In genomic region chr11:113577221-113577620, GRCm38 (mm10) we compare ENCODE assay signal across 23 mouse cellular contexts. TPM values are rescaled to one million over a fixed set of nuclear protein-coding genes. Genes with fewer than 3 reads are reported as not detected.
DNase-seq lines count a peak whose midpoint lies in the region; TF ChIP-seq lines count a peak whose summit lies in the region.
"Had no signal": no experiment of that assay in that cellular context is flagged by ENCODE, and none has a peak within 500 bp of the region (broad histone marks: within the 10 kb centered on the region; RNA-seq: fewer than 3 reads in every experiment).

No protein-coding gene starts in this region.

- peaks cover 16% of the 10 kb centered on the region for H3K4me1 ChIP-seq in E14TG2a.4 (replicated peaks; ENCODE audit: low read depth, low read length)

- H3K4me3 ChIP-seq in E14TG2a.4 (replicated peaks; ENCODE audit: low read length), result peak overlapping the region; percentile 48
- H3K4me3 ChIP-seq: embryonic facial prominence, embryonic 10.5 days; embryonic facial prominence, embryonic 12.5 days; forebrain, embryonic 13.5 days had no signal

- H3K27me3 ChIP-seq in E14TG2a.4 (ENCODE audit: insufficient read depth, low read length), result no peaks in the 10 kb centered on the region
- H3K27me3 ChIP-seq: CH12.LX; embryonic facial prominence, embryonic 12.5 days; forebrain, embryonic 13.5 days; Patski had no signal

- H3K36me3 ChIP-seq in E14TG2a.4 (ENCODE audit: insufficient read depth, low read length), result no peaks in the 10 kb centered on the region
- H3K36me3 ChIP-seq: embryonic facial prominence, embryonic 10.5 days; embryonic facial prominence, embryonic 12.5 days; G1E had no signal

- DNase-seq in ES-CJ7 (ENCODE audit: low read depth, low spot score) (peak; percentile 80), R1 (ENCODE audit: low read depth, low spot score) (peak; percentile 88), ZHBTc4 (ENCODE audit: low read depth, low spot score) (peak; percentile 89)
- no peak for DNase-seq in lung, postnatal 10 days
- DNase-seq in right cerebral cortex, postnatal 36 days (ENCODE audit: low spot score in 2 of 2), result no peak
- DNase-seq in adrenal gland, postnatal 36 days, result no peak
- no peak for DNase-seq in left cerebral cortex, adult 8-10 months (ENCODE audit: low spot score in 2 of 2)
- DNase-seq: adrenal gland, adult 2 months; adrenal gland, postnatal 10 days; adrenal gland, postnatal 25 days; B cell, adult 2 months; cerebellum, adult 11-12 months; cerebellum, adult 2 months; cerebellum, adult 9-10 months; cerebellum, postnatal 10 days; cerebellum, postnatal 25 days had no signal

- no peak for TF ChIP-seq CTCF in E14TG2a.4 (conservative IDR thresholded peaks at IDR 0.05; ENCODE audit: low read length)

- H3K9me3 ChIP-seq in E14TG2a.4 (ENCODE audit: low read length), result no peaks in the 10 kb centered on the region
- H3K9me3 ChIP-seq: embryonic facial prominence, embryonic 10.5 days; embryonic facial prominence, embryonic 12.5 days; forebrain, embryonic 13.5 days had no signal

RNA-seq across cellular contexts. Expression of gene Sstr2, which starts 41.9 kb away (rescaled TPM):
- total RNA-seq in adrenal gland, postnatal 36 days (2021), result 1 to 10 TPM; 1.6 to 3.9 TPM
- total RNA-seq in left cerebral cortex, adult 8-10 months (2022), result 10 to 100 TPM; 26.8 to 31.0 (median 29.2) TPM
- total RNA-seq: CH12.LX had no signal

Comparison
In these comparisons a context has a peak if more than half of its experiments do, and no peak if none do; other contexts are left out.
1. DNase-seq: peak in ES-CJ7 (single experiment), R1 (single experiment) and ZHBTc4 (single experiment); none in lung, postnatal 10 days (single experiment), right cerebral cortex, postnatal 36 days (0 of 2), adrenal gland, postnatal 36 days (0 of 2) and left cerebral cortex, adult 8-10 months (0 of 2).
2. RNA of gene Sstr2, which starts 41.9 kb away (total RNA-seq): 26.8 to 31.0 TPM in left cerebral cortex, adult 8-10 months; 1.6 to 3.9 TPM in adrenal gland, postnatal 36 days; every median in the first group is over 4 times any median in the second.